Mouse (Mus musculus) heart, postnatal 0 days (tissue): ENCODE measurements around the gene Dnajc9. TPM values are rescaled to one million over a fixed set of nuclear protein-coding genes. Genes with fewer than 3 reads are reported as not detected.

Experiments used
- ATAC-seq: fragments of 200-750 bp; cut with Nextera tagmentation; 2 replicates; pipeline ENCODE4 v1.8.0; 2017; ENCODE audit warnings: low read depth, moderate number of reproducible peaks, moderate library complexity; ENCODE audit not compliant: insufficient read depth
- DNase-seq: peaks from one replicate; pipeline ENCODE4 v3.0.0-alpha.2; 2016; ENCODE audit warnings: low spot score
- H3K27ac ChIP-seq: fragments of 300-500 bp; sonication (generic); 2 replicates; pipeline ENCODE4 v1.5.1; 2014; ENCODE audit warnings: low read depth, mild to moderate bottlenecking
- H3K27me3 ChIP-seq: fragments of 300-500 bp; sonication (generic); 2 replicates; pipeline ENCODE4 v1.6.1; 2014; ENCODE audit warnings: low read length, mixed read lengths; ENCODE audit not compliant: control insufficient read depth, insufficient read depth
- H3K36me3 ChIP-seq: fragments of 300-500 bp; sonication (generic); replicated peaks from 2 replicates; pipeline ENCODE4 v1.6.1; 2014; ENCODE audit warnings: low read length, mixed read lengths; ENCODE audit not compliant: control insufficient read depth, insufficient read depth
- H3K4me1 ChIP-seq: fragments of 300-500 bp; sonication (generic); 2 replicates; pipeline ENCODE4 v1.6.1; 2014; ENCODE audit warnings: antibody characterized with exemption; ENCODE audit not compliant: control insufficient read depth, insufficient read depth
- H3K4me2 ChIP-seq: fragments of 300-500 bp; sonication (generic); 2 replicates; pipeline ENCODE4 v1.6.1; 2014; ENCODE audit warnings: low read depth, mild to moderate bottlenecking, low read length, moderate library complexity
- H3K4me3 ChIP-seq: fragments of 300-500 bp; sonication (generic); 2 replicates; pipeline ENCODE4 v1.5.1; 2014; ENCODE audit warnings: low read depth, low read length
- H3K9ac ChIP-seq: fragments of 300-500 bp; sonication (generic); replicated peaks from 2 replicates; pipeline ENCODE4 v1.6.1; 2014; ENCODE audit warnings: low read depth, low read length, mixed read lengths
- H3K9me3 ChIP-seq: fragments of 300-500 bp; sonication (generic); replicated peaks from 2 replicates; pipeline ENCODE4 v1.6.1; 2016; ENCODE audit warnings: low read length; ENCODE audit not compliant: control insufficient read depth
- CTCF ChIP-seq: IDR thresholded peaks from 2 replicates; pipeline ENCODE4 v1.5.1; 2016; ENCODE audit warnings: antibody characterized with exemption, control low read depth, low read depth
- EP300 ChIP-seq: IDR thresholded peaks from 2 replicates; pipeline ENCODE4 v1.6.1; 2016; ENCODE audit warnings: antibody characterized with exemption, low read depth
- WGBS: fragments of 180-500 bp; shearing (Covaris S2); extraction: QIAGEN DNeasy Blood & Tissue Kit; methylation state at CpG from one replicate; pipeline ENCODE4 v1.1.7; 2014; 5-methylcytosine and 5-hydroxymethylcytosine counted together
- polyA plus RNA-seq: library from polyadenylated mRNA; unstranded; fragments of >200 nt; fragmentation: Nextera tagmentation; extraction: Ambion mirVana; gene quantifications from 2 replicates; pipeline ENCODE4 v1.2.1, GENCODE M21; 2015
- total RNA-seq: library from RNA; depleted of rRNA; stranded (reverse); fragments of >200 nt; gene quantifications from 2 replicates; pipeline ENCODE4 v1.2.3, GENCODE M21; 2014; ENCODE audit warnings: low replicate concordance; rRNA removed

Gene Dnajc9
- total and polyA plus RNA-seq, 2 experiments from 2014 or later, result 41.4 to 41.9 TPM

- no peaks in the 10 kb centered on the region for H3K27me3 ChIP-seq
- peaks cover 25% of the 10 kb centered on the region for H3K36me3 ChIP-seq
- ATAC-seq (peak; percentile 36), DNase-seq (peak; percentile 34)
- peaks cover 14% of the 10 kb centered on the region for H3K4me1 ChIP-seq
- no peaks in the 10 kb centered on the region for H3K9me3 ChIP-seq
- peak overlapping the region; percentile 97 for H3K27ac ChIP-seq
- TF ChIP-seq CTCF, result no peak
- TF ChIP-seq EP300, result no peak
- H3K9ac ChIP-seq, result peak overlapping the region; percentile 93
- peak overlapping the region; percentile 86 for H3K4me2 ChIP-seq
- peak overlapping the region; percentile 88 for H3K4me3 ChIP-seq
- WGBS, result 5% methylated on average over 15 of the region's 15 CpGs
Measured at GRCm38 (mm10) chr14:20347441-20347990, 41.2 kb downstream of the Dnajc9 start.

- no peaks in the 10 kb centered on the region for H3K27me3 ChIP-seq
- no peak overlapping the region for H3K9ac ChIP-seq
- peaks cover 26% of the 10 kb centered on the region for H3K36me3 ChIP-seq
- H3K27ac ChIP-seq, result no peak overlapping the region
- H3K9me3 ChIP-seq, result no peaks in the 10 kb centered on the region
- H3K4me1 ChIP-seq, result peaks cover 14% of the 10 kb centered on the region
- WGBS, result 78% methylated on average over 9 of the region's 9 CpGs
- ATAC-seq, result no peak
- no peak overlapping the region for H3K4me3 ChIP-seq
- H3K4me2 ChIP-seq, result no peak overlapping the region
- TF ChIP-seq EP300, result no peak
- no peak for DNase-seq
Measured at GRCm38 (mm10) chr14:20345885-20346284, 42.8 kb downstream of the Dnajc9 start.

- H3K4me2 ChIP-seq, result no peak overlapping the region
- ATAC-seq (no peak), DNase-seq (no peak)
- H3K27ac ChIP-seq, result no peak overlapping the region
- no peaks in the 10 kb centered on the region for H3K9me3 ChIP-seq
- no peak for TF ChIP-seq EP300
- no peak for TF ChIP-seq CTCF
- peaks cover 52% of the 10 kb centered on the region for H3K36me3 ChIP-seq
- H3K9ac ChIP-seq, result no peak overlapping the region
- no peaks in the 10 kb centered on the region for H3K27me3 ChIP-seq
- no peak overlapping the region for H3K4me3 ChIP-seq
- H3K4me1 ChIP-seq, result no peaks in the 10 kb centered on the region
- 80% methylated on average over 7 of the region's 7 CpGs for WGBS
Measured at GRCm38 (mm10) chr14:20340866-20341265, 47.8 kb downstream of the Dnajc9 start.

- no peak overlapping the region for H3K9ac ChIP-seq
- H3K27me3 ChIP-seq, result no peaks in the 10 kb centered on the region
- peak; percentile 51 for TF ChIP-seq CTCF
- no peak for TF ChIP-seq EP300
- H3K4me1 ChIP-seq, result no peaks in the 10 kb centered on the region
- WGBS, result 85% methylated on average over 8 of the region's 8 CpGs
- DNase-seq, result peak; percentile 16
- no peak overlapping the region for H3K4me3 ChIP-seq
- H3K36me3 ChIP-seq, result peaks cover 59% of the 10 kb centered on the region
- no peaks in the 10 kb centered on the region for H3K9me3 ChIP-seq
- ATAC-seq, result 0 out of 2 replicates have a peak, but pooled peaks have one; percentile 36
- no peak overlapping the region for H3K4me2 ChIP-seq
- no peak overlapping the region for H3K27ac ChIP-seq
Measured at GRCm38 (mm10) chr14:20340149-20340548, 48.6 kb downstream of the Dnajc9 start.

GRCm38 (mm10) chr14:20339415-20339814 is 49.3 kb downstream of the Dnajc9 start:
- H3K27ac ChIP-seq, result no peak overlapping the region
- no peaks in the 10 kb centered on the region for H3K27me3 ChIP-seq
- H3K4me2 ChIP-seq, result no peak overlapping the region
- ATAC-seq (no peak), DNase-seq (no peak)
- 93% methylated on average over 5 of the region's 5 CpGs for WGBS
- no peak overlapping the region for H3K9ac ChIP-seq
- no peaks in the 10 kb centered on the region for H3K4me1 ChIP-seq
- H3K9me3 ChIP-seq, result no peaks in the 10 kb centered on the region
- no peak for TF ChIP-seq EP300
- no peak for TF ChIP-seq CTCF
- peaks cover 62% of the 10 kb centered on the region for H3K36me3 ChIP-seq
- H3K4me3 ChIP-seq, result no peak overlapping the region

Other genes with a start within 250 kb of the Dnajc9 start
- 1.8 and 3.4 TPM in 2 replicates for gene Kcnk5, start 207.1 kb downstream of the Dnajc9 start, total RNA-seq
- gene Kcnk5, start 207.1 kb downstream of the Dnajc9 start, polyA plus RNA-seq, result 0.86 and 1.1 TPM in 2 replicates
- not detected in 2 replicates for gene Kcnk16, start 119.7 kb downstream of the Dnajc9 start, total RNA-seq
- gene Kcnk16, start 119.7 kb downstream of the Dnajc9 start, polyA plus RNA-seq, result not detected in 2 replicates
- 15.0 and 17.0 TPM in 2 replicates for gene Nudt13, start 94.2 kb downstream of the Dnajc9 start, total RNA-seq
- gene Nudt13, start 94.2 kb downstream of the Dnajc9 start, polyA plus RNA-seq, result 13.2 and 14.2 TPM in 2 replicates
- 19.1 and 38.5 TPM in 2 replicates for gene Ecd, start 40.8 kb downstream of the Dnajc9 start, total RNA-seq
- gene Ecd, start 40.8 kb downstream of the Dnajc9 start, polyA plus RNA-seq, result 23.2 and 24.3 TPM in 2 replicates
- gene Fam149b, start 40.7 kb downstream of the Dnajc9 start, total RNA-seq, result 43.7 and 49.4 TPM in 2 replicates
- 16.5 and 19.1 TPM in 2 replicates for gene Fam149b, start 40.7 kb downstream of the Dnajc9 start, polyA plus RNA-seq
- gene Mrps16, start 4.7 kb upstream of the Dnajc9 start, total RNA-seq, result 67.4 and 79.3 TPM in 2 replicates
- gene Mrps16, start 4.7 kb upstream of the Dnajc9 start, polyA plus RNA-seq, result 122 and 127 TPM in 2 replicates
- 0.15 TPM in 1 of 2 replicates, not detected in the other for gene Cfap70, start 63.3 kb upstream of the Dnajc9 start, total RNA-seq
- 0.11 and 0.38 TPM in 2 replicates for gene Cfap70, start 63.3 kb upstream of the Dnajc9 start, polyA plus RNA-seq
- 93.4 and 108 TPM in 2 replicates for gene Anxa7, start 91.2 kb upstream of the Dnajc9 start, total RNA-seq
- 37.5 and 39.3 TPM in 2 replicates for gene Anxa7, start 91.2 kb upstream of the Dnajc9 start, polyA plus RNA-seq
- gene Mss51, start 108.0 kb upstream of the Dnajc9 start, total RNA-seq, result 0.99 TPM in 1 of 2 replicates, not detected in the other
- gene Mss51, start 108.0 kb upstream of the Dnajc9 start, polyA plus RNA-seq, result 0.16 and 0.20 TPM in 2 replicates
- 22.7 and 27.1 TPM in 2 replicates for gene Ppp3cb, start 157.7 kb upstream of the Dnajc9 start, total RNA-seq
- gene Ppp3cb, start 157.7 kb upstream of the Dnajc9 start, polyA plus RNA-seq, result 23.2 and 25.5 TPM in 2 replicates